Mouse (Mus musculus): Measurements from ENCODE around the gene Trmu. TPM values are rescaled to one million over a fixed set of nuclear protein-coding genes. Genes with fewer than 3 reads are reported as not detected.
A peak's percentile ranks its signal among the peaks of the same experiment; 100 is the strongest.
"Not testable (repeated sequence)": the region's sequence is repeated elsewhere in the genome, so short reads cannot be mapped to it uniquely, and the experiment has no call there.

Gene Trmu
- polyA plus RNA-seq, 1 experiment from 2014 or later, result 14.4 TPM

DNA sequence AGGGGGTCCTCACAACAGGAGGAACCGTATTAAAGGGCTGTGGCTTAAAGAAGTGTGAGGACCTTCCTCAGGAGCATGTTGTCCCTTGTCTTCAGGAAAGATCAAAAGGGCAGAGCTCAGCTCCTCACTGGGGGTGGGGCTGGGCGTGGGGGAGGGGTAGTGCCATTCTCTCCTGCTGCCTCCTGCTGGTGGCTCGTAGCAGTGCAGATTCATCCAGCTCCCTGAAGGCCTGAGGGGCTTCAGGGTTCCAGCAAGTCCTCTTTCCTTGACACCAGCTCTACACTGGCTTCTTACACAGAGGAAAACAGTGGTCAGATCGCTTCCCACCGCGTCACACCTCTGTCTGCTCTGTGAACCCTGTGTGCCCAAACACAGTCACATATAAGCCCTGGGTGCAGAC lies 38.1 kb upstream of the Trmu start:
- Histone ChIP-seq H3K4me1 (replicated peaks; ENCODE audit: control insufficient read depth, insufficient read depth, low read length) (no peaks in the 10 kb centered on the region), H3K27ac (ENCODE audit: low read depth, low read length) (no peak overlapping the region), H3K4me3 (ENCODE audit: low read depth, low read length) (no peak overlapping the region), H3K27me3 (replicated peaks; ENCODE audit: control insufficient read depth, insufficient read depth, low read length) (no peaks in the 10 kb centered on the region), H3K9me3 (ENCODE audit: control insufficient read depth) (no peaks in the 10 kb centered on the region), H3K9ac (ENCODE audit: low read depth, low read length) (no peak overlapping the region; the same call in 1 of the 2 replicates), H3K4me2 (replicated peaks; ENCODE audit: low read depth) (no peak overlapping the region), H3K36me3 (ENCODE audit: control insufficient read depth, insufficient read depth) (peaks cover 16% of the 10 kb centered on the region; the same call in 1 of the 2 replicates)
- peak; percentile 77 for TF ChIP-seq CTCF (IDR thresholded peaks at IDR 0.05; ENCODE audit: low read depth)
- ATAC-seq, result no peak
- WGBS, result 42% methylated on average over 6 of the region's 6 CpGs

DNA sequence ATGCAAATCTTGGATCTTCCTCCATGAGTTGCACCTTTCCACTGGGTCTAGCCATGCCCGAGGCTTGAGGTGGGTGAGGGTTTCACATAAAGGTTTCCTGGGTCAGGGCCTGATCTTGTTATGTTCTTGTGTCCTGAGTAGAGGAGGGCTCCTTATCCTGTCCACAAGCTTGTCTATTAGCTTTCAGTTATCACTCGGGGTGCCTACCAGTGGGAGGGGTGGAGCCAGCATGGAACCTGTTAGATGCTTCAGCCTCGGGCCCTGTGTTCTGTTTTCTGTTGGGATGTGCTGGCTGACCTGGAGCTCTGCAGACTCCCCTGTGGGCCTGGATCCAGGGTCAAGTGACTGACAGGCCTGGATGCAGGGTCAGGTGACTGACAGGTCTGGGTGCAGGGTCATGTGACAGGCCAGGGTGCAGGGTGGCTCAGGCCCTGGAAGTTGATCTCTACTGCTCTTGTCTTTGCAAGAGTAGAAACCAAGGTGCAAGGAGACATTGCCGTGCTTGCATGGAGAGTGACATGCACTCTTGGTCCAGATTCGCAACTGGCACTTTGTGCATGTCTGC lies 37.2 kb upstream of the Trmu start:
- H3K27ac ChIP-seq (ENCODE audit: low read depth, low read length), result no peak overlapping the region
- TF ChIP-seq CTCF (IDR thresholded peaks at IDR 0.05; ENCODE audit: low read depth), result no peak
- H3K27me3 ChIP-seq (replicated peaks; ENCODE audit: control insufficient read depth, insufficient read depth, low read length), result no peaks in the 10 kb centered on the region
- H3K4me1 ChIP-seq (replicated peaks; ENCODE audit: control insufficient read depth, insufficient read depth, low read length), result no peaks in the 10 kb centered on the region
- ATAC-seq, result peak; percentile 26; the same call in 1 of the 2 replicates
- no peak overlapping the region for H3K9ac ChIP-seq (ENCODE audit: low read depth, low read length)
- H3K4me2 ChIP-seq (replicated peaks; ENCODE audit: low read depth), result no peak overlapping the region
- H3K9me3 ChIP-seq (ENCODE audit: control insufficient read depth), result no peaks in the 10 kb centered on the region
- peaks cover 20% of the 10 kb centered on the region; the same call in 1 of the 2 replicates for H3K36me3 ChIP-seq (ENCODE audit: control insufficient read depth, insufficient read depth)
- 74% methylated on average over 5 of the region's 5 CpGs for WGBS
- no peak overlapping the region for H3K4me3 ChIP-seq (ENCODE audit: low read depth, low read length)

GRCm38 (mm10) chr15:85845071-85845470 lies 34.0 kb upstream of the Trmu start:
- H3K4me1 ChIP-seq (replicated peaks; ENCODE audit: control insufficient read depth, insufficient read depth, low read length), result no peaks in the 10 kb centered on the region
- H3K9ac ChIP-seq (ENCODE audit: low read depth, low read length), result no peak overlapping the region
- ATAC-seq, result no peak
- H3K27me3 ChIP-seq (replicated peaks; ENCODE audit: control insufficient read depth, insufficient read depth, low read length), result no peaks in the 10 kb centered on the region
- no peaks in the 10 kb centered on the region for H3K9me3 ChIP-seq (ENCODE audit: control insufficient read depth)
- no peak overlapping the region for H3K4me3 ChIP-seq (ENCODE audit: low read depth, low read length)
- H3K27ac ChIP-seq (ENCODE audit: low read depth, low read length), result no peak overlapping the region
- H3K4me2 ChIP-seq (replicated peaks; ENCODE audit: low read depth), result no peak overlapping the region
- TF ChIP-seq CTCF (IDR thresholded peaks at IDR 0.05; ENCODE audit: low read depth), result no peak
- H3K36me3 ChIP-seq (ENCODE audit: control insufficient read depth, insufficient read depth), result peaks cover 17% of the 10 kb centered on the region; the same call in 1 of the 2 replicates

GRCm38 (mm10) chr15:85851656-85852392 lies 27.3 kb upstream of the Trmu start:
- peak; percentile 45 for TF ChIP-seq CTCF (IDR thresholded peaks at IDR 0.05; ENCODE audit: low read depth)
- H3K27me3 ChIP-seq (replicated peaks; ENCODE audit: control insufficient read depth, insufficient read depth, low read length), result no peaks in the 10 kb centered on the region
- H3K9me3 ChIP-seq (ENCODE audit: control insufficient read depth), result no peaks in the 10 kb centered on the region
- no peak for ATAC-seq
- no peaks in the 10 kb centered on the region for H3K4me1 ChIP-seq (replicated peaks; ENCODE audit: control insufficient read depth, insufficient read depth, low read length)
- no peak overlapping the region for H3K9ac ChIP-seq (ENCODE audit: low read depth, low read length)
- H3K4me3 ChIP-seq (ENCODE audit: low read depth, low read length), result no peak overlapping the region
- peaks cover 11% of the 10 kb centered on the region; the same call in 1 of the 2 replicates for H3K36me3 ChIP-seq (ENCODE audit: control insufficient read depth, insufficient read depth)
- WGBS, result 85% methylated on average over 12 of the region's 12 CpGs
- H3K27ac ChIP-seq (ENCODE audit: low read depth, low read length), result no peak overlapping the region
- H3K4me2 ChIP-seq (replicated peaks; ENCODE audit: low read depth), result no peak overlapping the region

GRCm38 (mm10) chr15:85858980-85859489 lies 20.1 kb upstream of the Trmu start:
- H3K36me3 ChIP-seq (ENCODE audit: control insufficient read depth, insufficient read depth), result peaks cover 18% of the 10 kb centered on the region
- 7% methylated on average over 15 of the region's 15 CpGs for WGBS
- ATAC-seq, result peak; percentile 15; the same call in 1 of the 2 replicates
- H3K4me3 ChIP-seq (ENCODE audit: low read depth, low read length), result peak overlapping the region; percentile 82
- no peaks in the 10 kb centered on the region for H3K27me3 ChIP-seq (replicated peaks; ENCODE audit: control insufficient read depth, insufficient read depth, low read length)
- no peaks in the 10 kb centered on the region for H3K9me3 ChIP-seq (ENCODE audit: control insufficient read depth)
- peak overlapping the region; percentile 92 for H3K4me2 ChIP-seq (replicated peaks; ENCODE audit: low read depth)
- no peak for TF ChIP-seq CTCF (IDR thresholded peaks at IDR 0.05; ENCODE audit: low read depth)
- H3K9ac ChIP-seq (ENCODE audit: low read depth, low read length), result peak overlapping the region; percentile 54
- no peak overlapping the region for H3K27ac ChIP-seq (ENCODE audit: low read depth, low read length)
- H3K4me1 ChIP-seq (replicated peaks; ENCODE audit: control insufficient read depth, insufficient read depth, low read length), result 0 out of 2 replicates have a peak, but pooled peaks cover 4% of the 10 kb centered on the region

DNA sequence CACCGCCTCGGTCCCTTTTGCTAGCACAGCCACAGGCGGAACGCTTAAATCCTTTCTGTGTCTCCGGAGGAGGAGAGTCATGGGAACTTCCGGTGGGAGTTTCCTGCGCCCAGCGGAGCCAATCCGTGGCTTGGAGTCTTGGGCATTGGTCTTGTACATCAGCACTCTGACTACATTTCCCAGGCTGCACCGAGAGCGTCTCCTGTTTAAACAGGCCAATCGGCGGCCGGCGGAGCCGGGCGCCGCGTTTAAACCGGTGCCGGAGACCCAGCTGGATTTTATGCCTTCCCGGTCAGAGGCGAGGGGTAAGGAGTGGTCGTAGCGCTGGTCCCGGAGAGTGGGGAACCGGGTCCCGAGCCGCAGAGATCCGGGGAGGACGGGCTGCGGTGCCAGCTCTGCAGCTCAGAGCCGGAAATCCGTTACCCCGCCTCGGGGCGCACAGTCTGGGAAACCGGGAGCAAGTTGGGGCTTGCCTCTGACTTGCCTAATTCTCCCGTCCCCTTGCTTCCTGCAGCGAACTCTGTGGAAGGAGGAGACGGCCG lies 19.6 kb upstream of the Trmu start, which contains the start of gene Gtse1:
Gtse1 (plus strand) TSS at position 256 of the 542 bp plus-strand sequence.
- no peak for TF ChIP-seq CTCF (IDR thresholded peaks at IDR 0.05; ENCODE audit: low read depth)

DNA sequence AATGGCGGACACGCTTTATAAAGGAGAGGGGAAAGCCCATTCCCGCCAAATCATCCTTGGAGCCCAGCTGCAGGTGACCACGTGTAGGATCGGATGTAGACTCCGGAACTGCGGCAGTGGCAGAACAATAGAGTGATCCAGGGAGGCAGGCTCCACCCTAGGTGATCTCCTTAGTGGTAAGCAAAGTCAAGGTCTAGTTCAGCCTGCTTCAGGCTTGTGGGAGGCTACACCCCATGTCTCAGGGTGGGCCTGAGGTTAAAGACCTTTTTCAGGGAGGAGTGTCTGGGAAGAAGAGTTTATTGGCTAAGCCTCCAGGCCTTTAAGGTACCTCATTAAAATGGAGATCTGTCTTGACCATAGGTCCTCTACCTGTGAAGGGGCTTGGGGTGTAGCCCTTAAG lies 13.2 kb upstream of the Trmu start:
- not testable (repeated sequence) for H3K4me3 ChIP-seq (ENCODE audit: low read depth, low read length); H3K27ac ChIP-seq (ENCODE audit: low read depth, low read length); H3K27me3 ChIP-seq (replicated peaks; ENCODE audit: control insufficient read depth, insufficient read depth, low read length); ATAC-seq; H3K9me3 ChIP-seq (ENCODE audit: control insufficient read depth); H3K9ac ChIP-seq (ENCODE audit: low read depth, low read length); H3K4me2 ChIP-seq (replicated peaks; ENCODE audit: low read depth); H3K4me1 ChIP-seq (replicated peaks; ENCODE audit: control insufficient read depth, insufficient read depth, low read length)
- peaks cover 67% of the 10 kb centered on the region for H3K36me3 ChIP-seq (ENCODE audit: control insufficient read depth, insufficient read depth)
- 89% methylated on average over 7 of the region's 7 CpGs for WGBS

More for the DNA sequence above, 19.6 kb upstream of the Trmu start, which contains the start of gene Gtse1:
- no peaks in the 10 kb centered on the region for H3K27me3 ChIP-seq (replicated peaks; ENCODE audit: control insufficient read depth, insufficient read depth, low read length)
- ATAC-seq, result peak; percentile 96
- H3K4me3 ChIP-seq (ENCODE audit: low read depth, low read length), result peak within 1 kb of the TSS; percentile 82
- 0 out of 2 replicates have a peak, but pooled peaks cover 4% of the 10 kb centered on the region for H3K4me1 ChIP-seq (replicated peaks; ENCODE audit: control insufficient read depth, insufficient read depth, low read length)
- peak within 1 kb of the TSS; percentile 54 for H3K9ac ChIP-seq (ENCODE audit: low read depth, low read length)
- peak within 1 kb of the TSS; percentile 92 for H3K4me2 ChIP-seq (replicated peaks; ENCODE audit: low read depth)
- H3K36me3 ChIP-seq (ENCODE audit: control insufficient read depth, insufficient read depth), result peaks cover 23% of the 10 kb centered on the region
- no peak within 1 kb of the TSS for H3K27ac ChIP-seq (ENCODE audit: low read depth, low read length)
- no peaks in the 10 kb centered on the region for H3K9me3 ChIP-seq (ENCODE audit: control insufficient read depth)
- under 1% methylated on average over 42 of the region's 42 CpGs for WGBS

All from intestine, postnatal 0 days (tissue).